Mouse (Mus musculus) bone marrow, adult 2 months (tissue): ENCODE measurements at regions not wholly inside any gene's neighbourhood (a gene's known extent, or its start where the extent isn't known, plus 50 kb on each side); places are given as distances from the start of the nearest gene placed in this dataset.
A peak's percentile ranks its signal among the peaks of the same experiment; 100 is the strongest.

Experiments
- H3K27ac ChIP-seq: fragments of 200-500 bp; 2 replicates; pipeline ENCODE4 v1.5.1; 2012; ENCODE audit warnings: low read depth, mild to moderate bottlenecking, control low read depth, inconsistent platforms, low read length; ENCODE audit not compliant: control insufficient read depth, poor library complexity, insufficient read depth
- H3K4me1 ChIP-seq: fragments of 200-500 bp; 2 replicates; pipeline ENCODE4 v1.6.1; 2011; ENCODE audit warnings: low read length; ENCODE audit not compliant: control insufficient read depth, insufficient read depth
- H3K4me3 ChIP-seq: fragments of 200-500 bp; replicated peaks from 2 replicates; pipeline ENCODE3; 2011; ENCODE audit warnings: mild to moderate bottlenecking, low read depth, low read length, control low read depth; ENCODE audit not compliant: control insufficient read depth
- CTCF ChIP-seq: fragments of 200-500 bp; IDR thresholded peaks from 2 replicates; pipeline ENCODE4 v1.5.1; 2011; ENCODE audit warnings: low read length, control low read depth; ENCODE audit not compliant: control insufficient read depth, insufficient read depth
- POLR2A ChIP-seq: fragments of 200-500 bp; IDR thresholded peaks from 2 replicates; pipeline ENCODE4 v1.6.1; 2011; ENCODE audit warnings: low read depth, mild to moderate bottlenecking, control low read depth, low read length, borderline replicate concordance; ENCODE audit not compliant: control insufficient read depth
- WGBS: fragments of 180-500 bp; shearing (Covaris S2); methylation state at CpG from one replicate; pipeline ENCODE4 v1.1.7; 2018; 5-methylcytosine and 5-hydroxymethylcytosine counted together

- TF ChIP-seq POLR2A (no peak), CTCF (peak; percentile 15; the same call in 1 of the 2 replicates)
Measured at GRCm38 (mm10) chr8:92063333-92063732, 261.5 kb upstream of the Irx3 start.

DNA sequence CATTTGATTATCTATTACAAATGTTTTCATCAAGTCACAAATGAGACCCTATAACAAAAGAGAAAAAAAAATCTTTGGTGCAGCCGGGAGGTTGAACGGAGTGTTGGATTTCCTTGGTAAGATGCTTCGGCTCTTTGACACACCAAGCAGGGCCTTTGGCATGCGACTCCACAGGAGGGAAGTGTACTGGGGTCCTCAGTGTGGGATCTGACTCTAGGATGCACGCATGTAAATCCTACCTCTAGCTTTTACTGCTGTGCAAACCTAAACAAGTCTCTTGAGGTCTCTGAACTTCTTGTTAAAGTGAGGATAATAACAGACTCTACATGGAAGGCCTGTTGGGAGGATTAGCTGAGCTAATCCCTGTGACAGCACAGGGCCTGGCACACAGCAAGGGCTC is 257.6 kb upstream of the Irx3 start:
- 88% methylated on average over 5 of the region's 5 CpGs for WGBS
- no peak overlapping the region for H3K4me3 ChIP-seq
- TF ChIP-seq POLR2A (no peak), CTCF (no peak)
- H3K4me1 ChIP-seq, result no peaks in the 10 kb centered on the region
- H3K27ac ChIP-seq, result no peak overlapping the region

More at GRCm38 (mm10) chr8:92063333-92063732, 261.5 kb upstream of the Irx3 start:
- H3K4me3 ChIP-seq, result no peak overlapping the region
- H3K4me1 ChIP-seq, result no peaks in the 10 kb centered on the region
- H3K27ac ChIP-seq, result no peak overlapping the region
- WGBS, result 62% methylated on average over 4 of the region's 4 CpGs

DNA sequence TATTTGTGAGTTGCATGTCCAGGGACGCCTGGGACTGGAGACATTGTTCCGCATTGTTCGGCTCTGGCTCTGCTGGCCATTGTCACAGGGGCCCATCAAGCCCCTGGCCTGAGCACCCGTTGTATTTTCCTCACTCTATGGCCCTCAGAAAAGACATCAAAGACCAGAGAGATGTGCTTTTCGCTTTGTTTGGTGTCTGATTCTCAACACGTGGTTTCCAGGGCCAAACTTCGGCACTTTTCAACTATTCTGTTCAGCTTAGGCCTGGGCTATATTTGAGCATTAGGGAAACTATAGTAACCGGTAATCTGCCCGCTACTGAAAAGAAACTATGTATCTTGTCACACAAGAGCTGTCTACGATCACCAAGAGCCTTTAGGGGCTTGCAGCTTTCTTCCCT is 257.1 kb upstream of the Irx3 start:
- no peaks in the 10 kb centered on the region for H3K4me1 ChIP-seq
- no peak overlapping the region for H3K4me3 ChIP-seq
- 80% methylated on average over 10 of the region's 10 CpGs for WGBS
- H3K27ac ChIP-seq, result no peak overlapping the region
- no peak for TF ChIP-seq POLR2A
- no peak for TF ChIP-seq CTCF

GRCm38 (mm10) chr8:92057857-92058256 is 256.0 kb upstream of the Irx3 start:
- WGBS, result 79% methylated on average over 8 of the region's 8 CpGs
- H3K27ac ChIP-seq, result no peak overlapping the region
- TF ChIP-seq CTCF, result no peak
- TF ChIP-seq POLR2A, result no peak
- H3K4me1 ChIP-seq, result no peaks in the 10 kb centered on the region
- H3K4me3 ChIP-seq, result no peak overlapping the region

DNA sequence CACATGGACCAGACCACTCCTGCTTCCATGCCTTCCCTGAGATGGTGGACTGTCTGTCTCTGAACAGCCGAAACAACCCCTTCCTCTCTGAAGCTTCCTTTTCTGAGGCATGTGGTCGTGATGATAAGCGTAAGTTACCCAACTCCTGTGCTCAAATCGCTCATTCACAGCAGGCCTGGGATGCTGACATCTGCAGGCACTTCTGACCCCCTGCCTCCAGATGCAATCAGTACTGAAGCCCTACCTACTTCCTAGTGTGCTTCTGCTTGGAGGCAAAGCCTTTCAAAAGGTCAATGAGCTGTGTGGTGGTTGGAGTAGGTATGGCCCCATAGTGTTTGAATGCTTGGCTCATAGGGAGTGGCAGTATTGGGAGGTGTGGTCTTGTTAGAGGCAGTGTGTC is 253.7 kb upstream of the Irx3 start:
- 20% methylated on average over 4 of the region's 4 CpGs for WGBS
- no peaks in the 10 kb centered on the region for H3K4me1 ChIP-seq
- no peak for TF ChIP-seq POLR2A
- H3K4me3 ChIP-seq, result no peak overlapping the region
- no peak overlapping the region for H3K27ac ChIP-seq

DNA sequence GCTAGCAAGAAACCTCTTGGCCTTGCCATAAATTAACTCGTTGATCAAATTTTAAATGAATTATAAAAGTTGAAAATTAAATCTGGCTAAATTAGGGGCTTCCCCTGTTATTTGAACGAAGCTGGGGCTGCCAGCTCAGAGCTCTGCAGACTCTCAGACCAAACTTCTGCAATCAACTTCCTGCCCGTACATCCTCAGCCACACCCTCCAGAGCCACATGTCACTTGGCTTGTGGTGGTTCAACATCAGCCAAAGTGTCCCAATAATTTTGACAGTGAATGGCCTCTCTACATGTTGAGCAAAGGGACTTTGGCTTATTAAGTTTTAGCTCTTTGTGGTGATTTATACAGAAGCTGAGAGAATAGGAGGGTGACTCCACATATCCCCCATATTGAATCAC is 242.8 kb upstream of the Irx3 start:
- Histone ChIP-seq H3K4me1 (no peaks in the 10 kb centered on the region), H3K4me3 (no peak overlapping the region), H3K27ac (no peak overlapping the region)
- 15% methylated on average over 3 of the region's 3 CpGs for WGBS
- TF ChIP-seq POLR2A, result no peak
- no peak for TF ChIP-seq CTCF

GRCm38 (mm10) chr8:92042951-92043350 is 241.1 kb upstream of the Irx3 start:
- TF ChIP-seq POLR2A (no peak), CTCF (no peak)
- H3K4me1 ChIP-seq, result no peaks in the 10 kb centered on the region
- 64% methylated on average over 6 of the region's 6 CpGs for WGBS
- no peak overlapping the region for H3K27ac ChIP-seq
- no peak overlapping the region for H3K4me3 ChIP-seq

DNA sequence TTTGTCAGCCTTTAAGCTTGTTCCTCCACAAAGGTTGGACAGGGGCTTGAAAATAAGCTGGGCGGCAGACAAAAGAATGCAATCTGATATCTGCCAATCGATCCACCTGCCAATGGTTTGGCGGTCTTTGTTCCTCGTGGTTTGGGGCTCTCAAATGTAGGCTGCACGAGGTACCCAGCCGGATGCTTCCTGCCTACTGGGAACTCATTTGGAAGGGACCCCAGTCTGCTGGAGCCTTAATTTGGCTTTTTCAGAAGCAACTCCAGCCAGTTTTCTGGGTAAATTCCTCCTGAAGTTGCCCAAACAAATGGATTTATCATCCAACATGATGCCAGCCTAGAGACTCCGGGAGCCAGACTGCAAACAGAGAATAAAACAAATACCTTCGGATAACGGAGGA is 228.1 kb upstream of the Irx3 start:
- H3K4me1 ChIP-seq, result no peaks in the 10 kb centered on the region
- no peak overlapping the region for H3K27ac ChIP-seq
- no peak overlapping the region for H3K4me3 ChIP-seq
- 62% methylated on average over 9 of the region's 9 CpGs for WGBS
- TF ChIP-seq CTCF (no peak), POLR2A (no peak)

GRCm38 (mm10) chr8:92029516-92029915 is 227.6 kb upstream of the Irx3 start:
- WGBS, result 53% methylated on average over 6 of the region's 6 CpGs
- no peak for TF ChIP-seq POLR2A
- TF ChIP-seq CTCF, result no peak
- no peak overlapping the region for H3K27ac ChIP-seq
- H3K4me1 ChIP-seq, result no peaks in the 10 kb centered on the region
- no peak overlapping the region for H3K4me3 ChIP-seq
